Mouse (Mus musculus) heart, adult 2 months (tissue): ENCODE results near the gene Krtap4-16.

Source experiments
- CTCF ChIP-seq: fragments of 200-600 bp; IDR thresholded peaks from 2 replicates; pipeline ENCODE4 v1.8.1; 2022; ENCODE audit warnings: antibody characterized with exemption, mild to moderate bottlenecking, moderate library complexity
- EP300 ChIP-seq: fragments of 200-500 bp; IDR thresholded peaks from 2 replicates; pipeline ENCODE4 v1.6.1; 2011; ENCODE audit warnings: low read depth, low read length, control low read depth; ENCODE audit not compliant: insufficient read depth
- POLR2A ChIP-seq: fragments of 200-500 bp; IDR thresholded peaks from 2 replicates; pipeline ENCODE4 v1.6.1; 2011; ENCODE audit warnings: mild to moderate bottlenecking, low read depth, low read length, control low read depth; ENCODE audit not compliant: insufficient read depth

DNA sequence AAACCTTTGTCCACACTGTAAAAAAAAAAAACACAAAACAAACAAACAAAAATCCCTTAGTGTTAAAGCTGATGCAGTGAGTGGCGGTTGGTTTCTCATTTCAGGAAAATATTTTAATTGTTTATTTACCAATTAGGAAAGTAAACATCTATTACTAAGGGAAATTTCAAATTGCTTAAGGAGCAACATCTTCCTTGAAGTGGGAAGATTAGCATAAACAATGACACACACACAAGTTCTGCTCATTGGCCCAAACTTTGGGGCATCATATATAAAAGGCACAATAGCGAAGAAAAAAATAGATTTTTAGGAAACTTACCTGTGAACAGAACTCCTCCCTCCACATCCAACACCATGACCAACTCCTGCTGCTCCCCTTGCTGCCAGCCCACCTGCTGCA is 6.2 kb upstream of the Krtap4-16 start, which contains the start of gene Gm11568:
- TF ChIP-seq EP300 (no peak), POLR2A (no peak), CTCF (no peak)
